Mouse (Mus musculus) embryonic fibroblast, embryonic 13.5 days (primary cell): ENCODE data around the gene Cntnap5b.

Experiments
- CTCF ChIP-seq: IDR thresholded peaks from 2 replicates; pipeline ENCODE4 v1.5.1; 2011; ENCODE audit warnings: mild to moderate bottlenecking, control low read depth, low read length, moderate library complexity, borderline replicate concordance; ENCODE audit not compliant: insufficient read depth
- POLR2A ChIP-seq: IDR thresholded peaks from 2 replicates; pipeline ENCODE4 v1.6.1; 2011; ENCODE audit warnings: low read depth, mild to moderate bottlenecking, control low read depth, low read length, moderate library complexity

GRCm38 (mm10) chr1:100101017-100101416 is 328.5 kb downstream of the Cntnap5b start:
- no peak for TF ChIP-seq POLR2A
- no peak for TF ChIP-seq CTCF
